Mouse (Mus musculus) stomach, embryonic 15.5 days (tissue): ENCODE measurements around the gene Ggt7. TPM values are rescaled to one million over a fixed set of nuclear protein-coding genes. Genes with fewer than 3 reads are reported as not detected.
"Not testable (repeated sequence)": the region's sequence is repeated elsewhere in the genome, so short reads cannot be mapped to it uniquely, and the experiment has no call there.

ENCODE experiments used
- ATAC-seq: fragments of 200-750 bp; cut with Nextera tagmentation; 2 replicates; pipeline ENCODE4 v1.8.0; 2017; ENCODE audit warnings: low read depth, moderate number of reproducible peaks, moderate TSS enrichment; ENCODE audit not compliant: insufficient read depth, low FRiP score
- H3K27ac ChIP-seq: fragments of 300-500 bp; sonication (generic); 2 replicates; pipeline ENCODE4 v1.5.1; 2015; ENCODE audit warnings: mild to moderate bottlenecking, inconsistent platforms
- H3K27me3 ChIP-seq: fragments of 300-500 bp; sonication (generic); replicated peaks from 2 replicates; pipeline ENCODE4 v1.6.1; 2015; ENCODE audit warnings: inconsistent platforms
- H3K36me3 ChIP-seq: fragments of 300-500 bp; sonication (generic); 2 replicates; pipeline ENCODE4 v1.6.1; 2015; ENCODE audit warnings: inconsistent platforms
- H3K4me1 ChIP-seq: fragments of 300-500 bp; sonication (generic); 2 replicates; pipeline ENCODE4 v1.6.1; 2015; ENCODE audit warnings: inconsistent platforms
- H3K4me2 ChIP-seq: fragments of 300-500 bp; sonication (generic); 2 replicates; pipeline ENCODE4 v1.6.1; 2015; ENCODE audit warnings: mild to moderate bottlenecking, inconsistent platforms
- H3K4me3 ChIP-seq: fragments of 300-500 bp; sonication (generic); replicated peaks from 2 replicates; pipeline ENCODE4 v1.5.1; 2015; ENCODE audit warnings: inconsistent platforms
- H3K9ac ChIP-seq: fragments of 300-500 bp; sonication (generic); 2 replicates; pipeline ENCODE4 v1.6.1; 2015; ENCODE audit warnings: inconsistent platforms
- H3K9me3 ChIP-seq: fragments of 300-500 bp; sonication (generic); 2 replicates; pipeline ENCODE4 v1.6.1; 2016; ENCODE audit warnings: inconsistent platforms
- WGBS: fragments of 180-500 bp; shearing (Covaris S2); methylation state at CpG from one replicate; pipeline ENCODE4 v1.1.7; 2015; 5-methylcytosine and 5-hydroxymethylcytosine counted together
- polyA plus RNA-seq: library from polyadenylated mRNA; unstranded; fragments of >200 nt; fragmentation: Nextera tagmentation; extraction: Ambion mirVana; gene quantifications from 2 replicates; pipeline ENCODE4 v1.2.1, GENCODE M21; 2015

Ggt7 gene
- polyA plus RNA-seq, 1 experiment from 2014 or later = 3.8 TPM

DNA sequence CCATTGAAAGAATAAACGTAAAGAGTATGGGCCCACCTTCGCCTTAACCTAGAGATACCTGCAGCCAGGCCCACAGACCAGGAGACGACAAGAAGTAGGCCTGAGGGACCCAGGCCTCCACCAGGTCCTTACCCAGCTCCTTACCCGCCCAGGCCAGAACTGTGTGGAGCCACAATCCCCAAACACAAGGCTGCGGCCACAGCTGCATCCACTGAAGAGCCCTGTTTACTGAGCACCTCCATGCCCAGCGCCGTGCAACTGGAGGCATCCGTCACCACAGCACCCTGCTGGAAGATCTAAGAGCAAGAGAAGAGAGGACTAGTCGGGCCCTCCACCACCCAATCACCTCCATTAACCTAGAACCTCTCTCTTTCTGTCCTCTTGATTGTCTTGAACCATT, 12.2 kb downstream of the Ggt7 start:
- Histone ChIP-seq H3K27me3 (no peaks in the 10 kb centered on the region), H3K9ac (no peak overlapping the region), H3K36me3 (no peaks in the 10 kb centered on the region), H3K4me3 (no peak overlapping the region), H3K4me2 (no peak overlapping the region), H3K27ac (no peak overlapping the region), H3K4me1 (no peaks in the 10 kb centered on the region), H3K9me3 (no peaks in the 10 kb centered on the region)
- WGBS = 87% methylated on average over 9 of the region's 9 CpGs
- no peak for ATAC-seq

DNA sequence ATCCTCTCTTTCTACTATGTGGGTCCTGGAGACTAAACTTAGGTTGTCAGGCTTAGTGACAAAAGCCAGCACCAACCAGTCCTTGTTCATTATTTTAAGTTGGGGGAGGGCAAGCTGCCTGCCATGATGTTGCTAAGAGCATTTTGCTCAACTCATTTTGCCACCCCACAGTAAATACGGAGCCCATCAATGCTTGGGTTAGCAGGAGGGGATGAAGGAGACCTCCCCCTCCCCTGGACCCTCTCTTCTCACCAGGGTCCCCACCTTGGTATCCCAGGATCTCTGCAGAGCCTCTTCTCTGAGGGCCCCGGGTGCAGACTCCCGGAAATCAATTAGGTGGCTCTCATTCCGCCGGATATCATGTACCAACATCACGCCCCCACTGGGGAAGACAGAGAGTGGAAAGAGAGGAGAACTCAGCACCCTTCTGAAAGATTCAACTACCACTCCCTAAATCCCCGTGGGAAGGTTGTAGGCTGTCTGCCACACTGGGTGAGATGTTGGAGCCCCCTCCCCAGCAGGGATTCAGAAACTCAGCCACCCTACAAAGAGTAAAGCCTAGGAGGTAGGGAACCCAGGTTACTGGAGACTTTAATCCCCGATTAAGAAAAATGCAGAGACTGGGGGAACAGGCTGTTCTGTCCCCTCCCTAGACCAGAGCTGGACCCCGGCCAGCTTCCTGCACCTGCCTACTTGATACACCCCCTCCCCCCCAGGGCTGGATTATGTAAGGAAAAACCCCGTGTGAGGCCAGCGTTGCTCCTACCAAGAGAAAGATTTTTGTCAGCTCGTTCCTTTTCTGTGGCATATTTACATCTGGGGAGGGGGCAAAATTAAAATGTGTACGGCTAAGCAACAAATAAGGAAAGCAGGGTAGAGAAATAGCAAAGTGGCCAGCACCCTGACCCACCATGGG, 13.3 kb downstream of the Ggt7 start:
- Histone ChIP-seq H3K4me3 (no peak overlapping the region), H3K9ac (no peak overlapping the region), H3K27me3 (no peaks in the 10 kb centered on the region), H3K4me2 (no peak overlapping the region), H3K36me3 (no peaks in the 10 kb centered on the region), H3K4me1 (no peaks in the 10 kb centered on the region), H3K27ac (no peak overlapping the region), H3K9me3 (no peaks in the 10 kb centered on the region)
- no peak for ATAC-seq
- WGBS = 54% methylated on average over 13 of the region's 13 CpGs

DNA sequence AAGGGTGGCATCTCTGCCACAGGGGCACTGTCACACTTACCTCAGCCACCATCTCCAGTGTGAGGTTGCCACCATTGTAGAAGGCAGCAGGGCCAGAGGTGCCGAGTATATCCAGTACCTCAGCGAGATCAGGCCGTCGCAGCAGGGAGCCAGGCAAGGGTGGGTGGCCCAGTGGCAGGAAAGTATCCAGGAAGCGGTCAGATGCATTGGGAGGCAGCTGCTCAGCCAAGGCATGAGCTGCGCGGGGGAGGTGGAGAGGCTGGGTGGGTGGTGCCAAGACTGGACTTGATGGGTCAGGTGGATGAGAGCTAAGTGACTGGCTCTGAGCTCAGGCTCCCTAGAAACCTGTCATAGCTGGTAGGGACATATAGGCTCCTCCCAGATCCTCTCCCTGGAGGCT, 15.4 kb downstream of the Ggt7 start:
- no peaks in the 10 kb centered on the region for H3K9me3 ChIP-seq
- H3K4me1 ChIP-seq = no peaks in the 10 kb centered on the region
- H3K27ac ChIP-seq = no peak overlapping the region
- H3K4me3 ChIP-seq = no peak overlapping the region
- ATAC-seq = no peak
- WGBS = 63% methylated on average over 7 of the region's 7 CpGs
- no peaks in the 10 kb centered on the region for H3K27me3 ChIP-seq
- H3K4me2 ChIP-seq = no peak overlapping the region
- no peak overlapping the region for H3K9ac ChIP-seq
- no peaks in the 10 kb centered on the region for H3K36me3 ChIP-seq

DNA sequence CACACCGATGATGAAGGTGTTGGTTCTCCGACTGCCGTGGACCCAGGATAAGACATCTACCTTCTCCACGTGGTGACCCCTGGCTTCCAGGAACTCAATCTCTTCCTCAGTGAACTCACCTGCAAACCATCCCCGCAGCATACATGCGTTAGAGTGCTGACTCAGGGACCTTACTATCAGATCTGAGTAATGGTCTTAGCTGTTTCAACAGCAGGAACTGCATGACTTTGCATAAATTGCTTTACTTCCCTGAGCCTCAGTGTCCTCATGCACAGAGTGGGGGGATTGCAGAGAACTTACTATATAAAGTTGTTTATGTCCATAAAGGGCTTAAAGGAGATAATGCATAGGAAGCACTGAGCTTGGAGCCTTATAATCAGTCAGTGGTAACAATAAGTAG, 27.0 kb downstream of the Ggt7 start:
- WGBS = 81% methylated on average over 6 of the region's 6 CpGs
- Histone ChIP-seq H3K4me3 (no peak overlapping the region), H3K27me3 (no peaks in the 10 kb centered on the region), H3K4me1 (no peaks in the 10 kb centered on the region), H3K9ac (no peak overlapping the region), H3K9me3 (no peaks in the 10 kb centered on the region), H3K36me3 (no peaks in the 10 kb centered on the region), H3K27ac (no peak overlapping the region), H3K4me2 (no peak overlapping the region)
- ATAC-seq = no peak

DNA sequence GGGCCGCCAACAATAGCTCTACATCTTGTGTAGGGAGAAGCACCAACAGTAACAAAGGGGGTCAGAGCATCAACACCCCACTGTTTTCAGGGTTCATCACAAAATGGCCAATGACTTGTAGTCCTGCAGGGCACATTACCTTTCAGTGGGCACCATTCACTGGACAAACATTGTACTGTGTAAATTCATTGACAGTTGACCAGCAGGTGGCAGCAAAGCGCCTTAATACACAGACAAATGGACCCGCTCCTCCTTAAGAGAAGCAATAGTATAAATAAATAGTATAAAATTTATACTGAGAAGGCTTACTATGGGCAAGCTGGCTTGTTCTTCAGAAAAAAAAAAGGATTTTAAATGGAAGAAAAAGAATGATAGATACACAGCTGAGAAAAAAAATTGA, 36.0 kb downstream of the Ggt7 start:
- Histone ChIP-seq H3K36me3 (no peaks in the 10 kb centered on the region), H3K4me3 (no peak overlapping the region), H3K4me2 (no peak overlapping the region), H3K9me3 (no peaks in the 10 kb centered on the region), H3K27me3 (no peaks in the 10 kb centered on the region), H3K9ac (no peak overlapping the region), H3K27ac (no peak overlapping the region), H3K4me1 (no peaks in the 10 kb centered on the region)
- ATAC-seq = no peak
- WGBS = 50% methylated on average over 3 of the region's 3 CpGs

DNA sequence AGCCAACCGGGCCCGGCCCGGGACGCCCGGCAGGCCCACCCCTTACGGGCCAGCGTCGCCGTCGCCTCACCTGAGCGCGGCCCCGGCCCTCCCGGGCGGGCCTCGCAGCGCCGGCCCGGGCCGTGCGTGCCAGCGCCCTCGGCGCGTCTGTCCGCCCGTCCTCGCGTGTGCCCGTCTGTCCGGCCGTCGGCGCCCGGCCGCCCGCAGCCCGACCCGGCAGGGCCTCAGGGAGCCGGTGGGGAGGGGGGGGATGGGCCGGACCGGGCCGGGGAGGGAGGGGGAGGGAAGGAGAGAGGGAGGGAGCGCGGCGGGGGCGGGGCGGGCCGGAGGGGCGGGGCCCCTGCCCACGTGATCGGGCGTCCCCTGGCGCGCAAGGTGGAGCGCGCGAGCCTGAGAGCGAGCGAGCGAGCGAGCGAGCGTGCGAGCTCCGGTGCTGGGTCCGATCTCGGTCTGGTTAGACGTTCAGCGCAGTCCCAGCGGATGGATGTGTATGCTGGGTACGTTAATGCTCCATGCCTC, 44.4 kb downstream of the Ggt7 start, which contains the start of gene Ncoa6:
Ncoa6 (minus strand) TSS at position 325 of the 519 bp plus-strand sequence.
- Histone ChIP-seq H3K9ac (peak within 1 kb of the TSS; percentile 98), H3K27ac (peak within 1 kb of the TSS; percentile 90), H3K4me2 (peak within 1 kb of the TSS; percentile 74), H3K4me3 (peak within 1 kb of the TSS; percentile 92), H3K36me3 (no peaks in the 10 kb centered on the region), H3K9me3 (no peaks in the 10 kb centered on the region), H3K4me1 (peaks cover 6% of the 10 kb centered on the region; the same call in 1 of the 2 replicates), H3K27me3 (no peaks in the 10 kb centered on the region)
- peak; percentile 84 for ATAC-seq
- WGBS = 0% methylated on average over 58 of the region's 72 CpGs

DNA sequence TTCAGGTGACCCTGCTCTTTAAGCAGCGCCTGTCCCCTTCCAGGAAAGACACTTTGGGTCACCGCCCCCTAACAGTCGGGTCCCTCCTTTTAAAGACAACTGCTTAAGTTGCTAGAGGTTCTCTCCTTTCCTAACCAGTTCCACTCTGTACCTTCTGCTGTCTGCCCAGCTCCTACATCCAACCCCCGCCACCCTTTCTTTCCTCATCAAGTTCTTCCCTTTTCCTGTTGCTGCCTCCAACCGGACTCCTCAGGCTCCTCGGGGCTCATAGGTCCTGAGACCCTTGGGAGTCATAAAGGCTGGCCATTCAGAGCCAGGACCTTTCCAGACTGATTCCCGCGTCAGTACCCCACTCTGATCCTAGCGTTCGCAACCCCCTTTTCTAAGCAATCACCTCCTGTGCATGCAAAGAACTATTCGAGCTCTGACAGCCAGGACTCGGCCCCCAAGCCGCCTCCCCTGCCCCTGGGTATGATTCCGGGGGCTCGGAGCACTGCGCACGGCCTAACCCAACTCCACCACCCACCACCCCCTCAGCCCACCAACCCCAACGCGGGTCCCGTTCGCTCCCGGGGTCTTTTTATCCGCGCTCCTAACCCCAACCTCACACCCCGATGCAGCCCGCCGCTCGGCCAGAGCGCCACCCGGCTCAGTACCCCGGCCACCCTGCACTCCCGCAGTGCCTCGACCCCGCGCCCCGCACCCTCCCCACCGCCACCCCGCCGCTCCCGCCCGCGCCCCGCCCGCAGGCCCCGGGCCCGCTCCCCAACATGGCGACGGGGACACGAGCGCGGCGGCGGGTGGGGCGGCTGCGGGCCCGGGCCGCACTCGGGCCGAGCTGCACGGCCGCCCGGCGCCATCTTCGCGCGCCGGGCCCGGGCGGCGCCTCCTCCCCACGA, 45.1 kb downstream of the Ggt7 start:
- H3K36me3 ChIP-seq = no peaks in the 10 kb centered on the region
- H3K4me2 ChIP-seq = peak overlapping the region; percentile 74
- H3K4me3 ChIP-seq = peak overlapping the region; percentile 92
- peak overlapping the region; percentile 90 for H3K27ac ChIP-seq
- H3K9me3 ChIP-seq = no peaks in the 10 kb centered on the region
- peak; percentile 76; the same call in 1 of the 2 replicates for ATAC-seq
- H3K9ac ChIP-seq = peak overlapping the region; percentile 98
- H3K4me1 ChIP-seq = peaks cover 6% of the 10 kb centered on the region; the same call in 1 of the 2 replicates
- H3K27me3 ChIP-seq = no peaks in the 10 kb centered on the region
- WGBS = under 1% methylated on average over 64 of the region's 71 CpGs

DNA sequence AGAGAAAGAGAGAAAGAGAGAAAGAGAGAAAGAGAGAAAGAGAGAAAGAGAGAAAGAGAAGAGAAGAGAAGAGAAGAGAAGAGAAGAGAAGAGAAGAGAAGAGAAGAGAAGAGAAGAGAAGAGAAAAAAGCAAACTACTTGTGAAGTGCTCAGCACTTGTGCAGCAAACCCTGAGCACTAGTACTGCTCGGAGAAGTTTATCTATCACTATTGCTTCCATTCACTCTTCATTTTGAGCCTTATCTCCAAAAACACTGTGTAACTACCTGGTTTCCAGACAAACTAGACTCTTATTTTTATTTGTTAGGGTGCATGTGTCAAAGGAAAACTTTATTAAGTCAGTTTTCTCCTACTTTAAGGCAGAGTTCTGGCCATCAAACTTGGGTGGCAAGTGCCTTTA, 51.2 kb downstream of the Ggt7 start:
- Histone ChIP-seq H3K9ac (no peak overlapping the region), H3K4me2 (no peak overlapping the region), H3K36me3 (no peaks in the 10 kb centered on the region), H3K4me3 (no peak overlapping the region), H3K9me3 (no peaks in the 10 kb centered on the region), H3K4me1 (no peaks in the 10 kb centered on the region), H3K27ac (no peak overlapping the region), H3K27me3 (no peaks in the 10 kb centered on the region)
- ATAC-seq = no peak
- WGBS = 78% methylated on average over 1 of the region's 1 CpGs

DNA sequence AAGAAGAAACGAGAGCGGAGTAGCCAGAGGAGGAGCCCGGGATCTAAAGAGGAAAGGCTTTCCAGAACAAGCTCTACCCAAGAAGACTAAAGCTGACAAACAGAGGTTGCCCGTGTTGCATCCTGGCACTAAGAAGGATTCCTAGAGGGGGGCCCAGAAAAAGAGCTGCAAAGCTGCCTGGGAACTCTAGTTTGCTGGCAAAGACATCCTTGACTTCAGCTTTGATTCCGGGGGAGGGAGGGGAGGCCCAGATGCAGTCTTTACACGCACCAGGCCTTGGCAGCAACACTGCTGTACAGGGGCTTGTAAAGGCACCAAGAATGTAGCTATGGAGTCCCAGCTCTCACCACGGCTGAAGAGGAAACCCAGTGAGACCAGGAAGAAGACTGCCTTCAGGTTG, 64.4 kb downstream of the Ggt7 start:
- H3K27me3 ChIP-seq = no peaks in the 10 kb centered on the region
- H3K9ac ChIP-seq = no peak overlapping the region
- no peak overlapping the region for H3K4me3 ChIP-seq
- H3K27ac ChIP-seq = no peak overlapping the region
- H3K4me2 ChIP-seq = no peak overlapping the region
- no peaks in the 10 kb centered on the region for H3K4me1 ChIP-seq
- H3K9me3 ChIP-seq = no peaks in the 10 kb centered on the region
- no peak for ATAC-seq
- H3K36me3 ChIP-seq = no peaks in the 10 kb centered on the region
- WGBS = 83% methylated on average over 7 of the region's 7 CpGs

DNA sequence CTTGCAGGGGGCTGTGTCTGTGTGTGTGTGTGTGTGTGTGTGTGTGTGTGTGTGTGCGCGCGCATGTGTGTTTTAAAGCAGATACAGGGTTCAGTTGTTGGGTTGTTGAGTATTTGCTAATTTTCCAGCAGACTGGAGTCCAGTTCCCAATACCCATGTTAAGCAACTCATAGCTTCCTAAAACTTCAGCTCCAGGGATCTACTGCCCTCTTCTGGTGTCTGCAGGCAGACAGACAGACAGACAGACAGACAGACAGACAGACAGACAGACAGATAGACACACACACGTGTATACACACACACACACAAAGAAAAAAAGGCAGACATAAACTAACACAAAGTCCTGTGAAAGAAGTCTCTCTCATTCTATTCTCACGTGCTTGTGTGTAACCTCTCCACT, 66.8 kb downstream of the Ggt7 start:
- no peak overlapping the region for H3K4me3 ChIP-seq
- WGBS = 84% methylated on average over 5 of the region's 5 CpGs
- H3K4me2 ChIP-seq = no peak overlapping the region
- H3K9ac ChIP-seq = no peak overlapping the region
- H3K9me3 ChIP-seq = no peaks in the 10 kb centered on the region
- no peaks in the 10 kb centered on the region for H3K36me3 ChIP-seq
- no peaks in the 10 kb centered on the region for H3K4me1 ChIP-seq
- H3K27ac ChIP-seq = no peak overlapping the region
- no peaks in the 10 kb centered on the region for H3K27me3 ChIP-seq
- no peak for ATAC-seq

DNA sequence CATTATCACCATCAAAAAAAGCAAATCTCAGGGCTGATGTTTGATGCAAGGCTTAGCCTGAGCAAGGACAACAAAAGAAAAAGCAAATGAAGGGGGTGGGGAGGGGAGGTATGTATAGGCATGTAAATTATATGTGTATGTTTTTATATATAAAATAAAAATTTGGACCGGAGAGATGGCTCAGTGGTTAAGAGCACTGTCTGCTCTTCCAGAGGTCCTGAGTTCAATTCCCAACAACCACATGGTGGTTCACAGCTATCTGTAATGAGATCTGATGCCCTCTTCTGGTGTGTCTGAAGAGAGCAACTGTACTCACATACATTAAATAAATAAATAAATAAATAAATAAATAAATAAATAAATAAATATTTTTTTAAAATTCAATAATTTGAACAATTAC, 70.1 kb downstream of the Ggt7 start:
- not testable (repeated sequence) for ATAC-seq

DNA sequence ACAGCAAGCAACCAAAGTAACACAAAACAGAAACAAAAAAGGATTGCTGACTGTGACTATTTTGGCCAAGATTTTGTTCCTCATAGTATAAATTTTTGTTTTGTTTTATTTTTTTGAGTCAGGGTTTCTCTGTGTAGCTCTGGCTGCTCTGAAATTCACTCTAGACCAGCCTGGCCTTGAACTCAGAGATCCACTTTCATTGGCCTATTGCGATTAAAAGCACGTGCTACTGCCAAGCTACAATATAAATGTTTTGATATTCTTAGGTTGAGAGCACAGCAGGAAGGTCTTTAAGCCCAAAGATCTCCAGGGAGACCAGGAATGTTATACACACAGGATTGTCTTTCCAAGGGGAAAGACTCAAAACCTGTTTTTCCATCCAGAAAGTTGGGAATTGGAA, 74.6 kb downstream of the Ggt7 start:
- H3K4me1 ChIP-seq = no peaks in the 10 kb centered on the region
- H3K4me2 ChIP-seq = no peak overlapping the region
- no peak for ATAC-seq
- H3K9ac ChIP-seq = no peak overlapping the region
- no peak overlapping the region for H3K27ac ChIP-seq
- WGBS = 36% methylated on average over 2 of the region's 2 CpGs
- H3K4me3 ChIP-seq = no peak overlapping the region
- H3K27me3 ChIP-seq = no peaks in the 10 kb centered on the region
- H3K9me3 ChIP-seq = no peaks in the 10 kb centered on the region
- H3K36me3 ChIP-seq = no peaks in the 10 kb centered on the region

More for the DNA sequence above, 70.1 kb downstream of the Ggt7 start:
- not testable (repeated sequence) for H3K27me3 ChIP-seq, H3K9ac ChIP-seq, H3K4me2 ChIP-seq, H3K4me3 ChIP-seq, H3K27ac ChIP-seq, H3K36me3 ChIP-seq, H3K9me3 ChIP-seq, H3K4me1 ChIP-seq
- 87% methylated on average over 1 of the region's 1 CpGs for WGBS
